Comparison of ENCODE assay signal across 22 mouse cellular contexts in genomic region chr16:87190471-87190870, GRCm38 (mm10).
DNase-seq lines count a peak whose midpoint lies in the region; ATAC-seq and TF ChIP-seq lines count a peak whose summit lies in the region.
"Had no signal": no experiment of that assay in that cellular context is flagged by ENCODE, and none has a peak within 500 bp of the region (broad histone marks: within the 10 kb centered on the region; RNA-seq: fewer than 3 reads in every experiment).

No protein-coding gene starts in this region.

- no peak overlapping the region for H3K4me3 ChIP-seq in limb, embryonic 14.5 days (replicated peaks; ENCODE audit: low read length)
- H3K4me3 ChIP-seq in limb, embryonic 10.5 days = no peak overlapping the region
- no peak overlapping the region for H3K4me3 ChIP-seq in embryonic facial prominence, embryonic 14.5 days (ENCODE audit: low read depth, low read length)
- no peak overlapping the region for H3K4me3 ChIP-seq in embryonic facial prominence, embryonic 15.5 days (replicated peaks)
- H3K4me3 ChIP-seq: erythroblast, embryonic 14.5 days; forebrain, embryonic 10.5 days; forebrain, embryonic 12.5 days had no signal

- DNase-seq in limb, embryonic 14.5 days (ENCODE audit: low spot score) = peak; percentile 26
- no peak for DNase-seq in limb, embryonic 10.5 days (ENCODE audit: low spot score)
- peak; percentile 76 for DNase-seq in embryonic facial prominence, embryonic 14.5 days (ENCODE audit: low spot score)
- DNase-seq: adrenal gland, adult 8-10 months; adrenal gland, postnatal 14 days; adrenal gland, postnatal 36 days; cerebellum, adult 11-12 months; cerebellum, adult 2 months; cerebellum, adult 9-10 months; cerebellum, postnatal 10 days; cerebellum, postnatal 25 days had no signal

- H3K4me1 ChIP-seq in limb, embryonic 14.5 days (ENCODE audit: control insufficient read depth, insufficient read depth, low read length) = no peaks in the 10 kb centered on the region
- no peaks in the 10 kb centered on the region for H3K4me1 ChIP-seq in limb, embryonic 10.5 days
- no peaks in the 10 kb centered on the region for H3K4me1 ChIP-seq in embryonic facial prominence, embryonic 14.5 days (ENCODE audit: control insufficient read depth, insufficient read depth, low read length)
- H3K4me1 ChIP-seq in embryonic facial prominence, embryonic 15.5 days = peaks cover 4% of the 10 kb centered on the region; the same call in 1 of the 2 replicates
- H3K4me1 ChIP-seq: forebrain, embryonic 10.5 days; forebrain, embryonic 12.5 days had no signal

- no peaks in the 10 kb centered on the region for H3K9me3 ChIP-seq in limb, embryonic 14.5 days (ENCODE audit: control insufficient read depth, low read length)
- H3K9me3 ChIP-seq in limb, embryonic 10.5 days (replicated peaks) = no peaks in the 10 kb centered on the region
- H3K9me3 ChIP-seq in embryonic facial prominence, embryonic 14.5 days (ENCODE audit: control insufficient read depth, low read length) = no peaks in the 10 kb centered on the region
- no peaks in the 10 kb centered on the region for H3K9me3 ChIP-seq in embryonic facial prominence, embryonic 15.5 days (replicated peaks)
- H3K9me3 ChIP-seq: forebrain, embryonic 10.5 days; forebrain, embryonic 12.5 days; G1E had no signal

- no peaks in the 10 kb centered on the region for H3K27me3 ChIP-seq in limb, embryonic 14.5 days (ENCODE audit: control insufficient read depth, insufficient read depth, low read length)
- H3K27me3 ChIP-seq in limb, embryonic 10.5 days (ENCODE audit: low read depth, poor library complexity, severe bottlenecking) = no peaks in the 10 kb centered on the region
- no peaks in the 10 kb centered on the region for H3K27me3 ChIP-seq in embryonic facial prominence, embryonic 14.5 days (replicated peaks; ENCODE audit: control insufficient read depth, insufficient read depth, low read length)
- H3K27me3 ChIP-seq in embryonic facial prominence, embryonic 15.5 days = no peaks in the 10 kb centered on the region
- H3K27me3 ChIP-seq: CH12.LX; forebrain, embryonic 12.5 days; Patski had no signal

- no peak overlapping the region for H3K9ac ChIP-seq in limb, embryonic 14.5 days (ENCODE audit: low read depth, low read length, severe bottlenecking)
- no peak overlapping the region for H3K9ac ChIP-seq in embryonic facial prominence, embryonic 14.5 days (ENCODE audit: low read depth, low read length)
- no peak overlapping the region for H3K9ac ChIP-seq in embryonic facial prominence, embryonic 15.5 days
- H3K9ac ChIP-seq: forebrain, embryonic 12.5 days had no signal

- H3K27ac ChIP-seq in limb, embryonic 14.5 days (replicated peaks; ENCODE audit: low read depth, low read length) = no peak overlapping the region
- H3K27ac ChIP-seq in limb, embryonic 10.5 days = no peak overlapping the region
- H3K27ac ChIP-seq in embryonic facial prominence, embryonic 14.5 days (replicated peaks; ENCODE audit: low read depth, low read length) = 0 out of 2 replicates have a peak overlapping the region, but pooled peaks have one; percentile 67
- H3K27ac ChIP-seq in embryonic facial prominence, embryonic 15.5 days (replicated peaks) = peak overlapping the region; percentile 85
- H3K27ac ChIP-seq: forebrain, embryonic 10.5 days; forebrain, embryonic 12.5 days had no signal

- ATAC-seq in limb, embryonic 14.5 days (ENCODE audit: low FRiP score, low read depth) = no peak
- no peak for ATAC-seq in embryonic facial prominence, embryonic 14.5 days (ENCODE audit: low read depth)
- peak; percentile 54; the same call in 1 of the 2 replicates for ATAC-seq in embryonic facial prominence, embryonic 15.5 days (ENCODE audit: insufficient number of reproducible peaks, low FRiP score, low TSS enrichment, low read depth)
- ATAC-seq in erythroblast, adult 5-6 weeks (replicated peaks; ENCODE audit: low FRiP score, poor library complexity, severe bottlenecking) = no peak
- ATAC-seq: activated CD4-positive, CD25-positive, alpha-beta regulatory T cell, adult 4 months; forebrain, embryonic 14.5 days; forebrain, embryonic 16.5 days; Patski had no signal

- WGBS in limb, embryonic 14.5 days = 63% methylated on average over 4 of the region's 4 CpGs
- WGBS in limb, embryonic 10.5 days = 89% methylated on average over 4 of the region's 4 CpGs
- 62% methylated on average over 4 of the region's 4 CpGs for WGBS in embryonic facial prominence, embryonic 14.5 days
- WGBS in embryonic facial prominence, embryonic 15.5 days = 38% methylated on average over 4 of the region's 4 CpGs

- H3K36me3 ChIP-seq in limb, embryonic 14.5 days (ENCODE audit: control insufficient read depth, insufficient read depth, low read length) = no peaks in the 10 kb centered on the region
- H3K36me3 ChIP-seq in limb, embryonic 10.5 days = no peaks in the 10 kb centered on the region
- H3K36me3 ChIP-seq in embryonic facial prominence, embryonic 14.5 days (ENCODE audit: control insufficient read depth, insufficient read depth, low read length) = no peaks in the 10 kb centered on the region
- H3K36me3 ChIP-seq in embryonic facial prominence, embryonic 15.5 days = no peaks in the 10 kb centered on the region
- H3K36me3 ChIP-seq: forebrain, embryonic 10.5 days; forebrain, embryonic 12.5 days; G1E had no signal

- no peak for TF ChIP-seq POLR2A in limb, embryonic 14.5 days (IDR thresholded peaks at IDR 0.05; ENCODE audit: borderline replicate concordance, extremely low read depth, insufficient read depth, insufficient read length)

- no peak overlapping the region for H3K4me2 ChIP-seq in limb, embryonic 14.5 days (replicated peaks; ENCODE audit: low read depth, low read length, severe bottlenecking)
- H3K4me2 ChIP-seq in embryonic facial prominence, embryonic 14.5 days (ENCODE audit: low read depth, low read length) = no peak overlapping the region
- H3K4me2 ChIP-seq in embryonic facial prominence, embryonic 15.5 days (replicated peaks) = no peak overlapping the region
- H3K4me2 ChIP-seq: forebrain, embryonic 12.5 days had no signal

Comparison
In these comparisons a context has a peak if more than half of its experiments do, and no peak if none do; other contexts are left out.
1. H3K27ac ChIP-seq: peak in embryonic facial prominence, embryonic 14.5 days (single experiment) and embryonic facial prominence, embryonic 15.5 days (single experiment); none in limb, embryonic 14.5 days (single experiment) and limb, embryonic 10.5 days (single experiment).